16 mouse cellular contexts compared by ENCODE assay signal in genomic region chr10:61447581-61448353, GRCm38 (mm10). TPM values are rescaled to one million over a fixed set of nuclear protein-coding genes. Genes with fewer than 3 reads are reported as not detected.
A peak's percentile ranks its signal among the peaks of the same experiment; 100 is the strongest.
DNase-seq lines count a peak whose midpoint lies in the region; ATAC-seq and TF ChIP-seq lines count a peak whose summit lies in the region.
"Had no signal": no experiment of that assay in that cellular context is flagged by ENCODE, and none has a peak within 500 bp of the region (broad histone marks: within the 10 kb centered on the region; RNA-seq: fewer than 3 reads in every experiment).

No protein-coding gene starts in this region.

- H3K27ac ChIP-seq in forebrain, embryonic 13.5 days, result no peak overlapping the region
- no peak overlapping the region for H3K27ac ChIP-seq in forebrain, postnatal 0 days (ENCODE audit: low read depth, low read length)
- peak overlapping the region; percentile 16; the same call in 1 of the 2 replicates for H3K27ac ChIP-seq in hindbrain, embryonic 14.5 days
- H3K27ac ChIP-seq in hindbrain, embryonic 10.5 days, result no peak overlapping the region
- H3K27ac ChIP-seq in spleen, adult 2 months (ENCODE audit: insufficient read depth, low read length), result peak overlapping the region; percentile 15; the same call in 1 of the 2 replicates
- H3K27ac ChIP-seq: midbrain, embryonic 10.5 days; neural tube, embryonic 12.5 days had no signal

- H3K4me2 ChIP-seq in forebrain, embryonic 13.5 days, result no peak overlapping the region
- no peak overlapping the region for H3K4me2 ChIP-seq in forebrain, postnatal 0 days (ENCODE audit: low read depth)
- H3K4me2 ChIP-seq in hindbrain, embryonic 14.5 days (replicated peaks), result no peak overlapping the region
- H3K4me2 ChIP-seq: neural tube, embryonic 12.5 days had no signal

- no peaks in the 10 kb centered on the region for H3K27me3 ChIP-seq in forebrain, embryonic 13.5 days
- H3K27me3 ChIP-seq in forebrain, postnatal 0 days (ENCODE audit: insufficient read depth, low read length), result no peaks in the 10 kb centered on the region
- H3K27me3 ChIP-seq in hindbrain, embryonic 14.5 days (ENCODE audit: control insufficient read depth, insufficient read depth, low read length), result no peaks in the 10 kb centered on the region
- no peaks in the 10 kb centered on the region for H3K27me3 ChIP-seq in hindbrain, embryonic 10.5 days (ENCODE audit: insufficient read depth, poor library complexity, severe bottlenecking)
- no peaks in the 10 kb centered on the region for H3K27me3 ChIP-seq in spleen, adult 2 months (ENCODE audit: control insufficient read depth, insufficient read depth, low read length)
- H3K27me3 ChIP-seq: neural tube, embryonic 12.5 days had no signal

- ATAC-seq in forebrain, embryonic 13.5 days, result no peak
- ATAC-seq in forebrain, postnatal 0 days, result no peak
- no peak for ATAC-seq in hindbrain, embryonic 14.5 days (ENCODE audit: low FRiP score)
- ATAC-seq in granulocyte monocyte progenitor cell, adult 5-6 weeks (replicated peaks; ENCODE audit: poor library complexity, severe bottlenecking), result no peak

- peaks cover 21% of the 10 kb centered on the region for H3K36me3 ChIP-seq in forebrain, embryonic 13.5 days (ENCODE audit: poor library complexity, severe bottlenecking)
- peaks cover 6% of the 10 kb centered on the region; the same call in 1 of the 2 replicates for H3K36me3 ChIP-seq in forebrain, postnatal 0 days (ENCODE audit: insufficient read depth)
- H3K36me3 ChIP-seq in hindbrain, embryonic 14.5 days (replicated peaks; ENCODE audit: control insufficient read depth, insufficient read depth), result peaks cover 4% of the 10 kb centered on the region; the same call in 1 of the 2 replicates
- H3K36me3 ChIP-seq in hindbrain, embryonic 10.5 days, result peaks cover 52% of the 10 kb centered on the region
- H3K36me3 ChIP-seq in spleen, adult 2 months (ENCODE audit: control insufficient read depth, insufficient read depth, low read length), result no peaks in the 10 kb centered on the region

- H3K4me3 ChIP-seq in forebrain, embryonic 13.5 days, result no peak overlapping the region
- H3K4me3 ChIP-seq in forebrain, postnatal 0 days (ENCODE audit: low read depth, low read length), result no peak overlapping the region
- H3K4me3 ChIP-seq in hindbrain, embryonic 14.5 days (replicated peaks; ENCODE audit: low read length), result no peak overlapping the region
- H3K4me3 ChIP-seq in hindbrain, embryonic 10.5 days, result no peak overlapping the region
- no peak overlapping the region for H3K4me3 ChIP-seq in spleen, adult 2 months (ENCODE audit: extremely low read depth, insufficient read depth, insufficient read length)
- H3K4me3 ChIP-seq: midbrain, embryonic 10.5 days; neural tube, embryonic 12.5 days had no signal

- 83% methylated on average over 10 of the region's 10 CpGs for WGBS in forebrain, embryonic 13.5 days
- WGBS in forebrain, postnatal 0 days, result 75% methylated on average over 10 of the region's 10 CpGs
- 84% methylated on average over 10 of the region's 10 CpGs for WGBS in hindbrain, embryonic 14.5 days
- 83% methylated on average over 10 of the region's 10 CpGs for whole genome bisulfite sequencing in hindbrain, embryonic 10.5 days
- WGBS in spleen, adult 2 months, result 66% methylated on average over 10 of the region's 10 CpGs

- TF ChIP-seq CTCF in forebrain, postnatal 0 days (IDR thresholded peaks at IDR 0.05; ENCODE audit: low read depth), result no peak
- TF ChIP-seq CTCF in spleen, adult 2 months (IDR thresholded peaks at IDR 0.05; ENCODE audit: extremely low read depth, insufficient read depth, insufficient read length, insufficient replicate concordance), result no peak

- H3K9me3 ChIP-seq in forebrain, embryonic 13.5 days (replicated peaks), result no peaks in the 10 kb centered on the region
- no peaks in the 10 kb centered on the region for H3K9me3 ChIP-seq in forebrain, postnatal 0 days (ENCODE audit: low read length)
- no peaks in the 10 kb centered on the region for H3K9me3 ChIP-seq in hindbrain, embryonic 14.5 days (ENCODE audit: control insufficient read depth, low read length)
- H3K9me3 ChIP-seq in hindbrain, embryonic 10.5 days, result no peaks in the 10 kb centered on the region
- H3K9me3 ChIP-seq: midbrain, embryonic 10.5 days; neural tube, embryonic 12.5 days had no signal

- no peak for TF ChIP-seq POLR2A in spleen, adult 2 months (IDR thresholded peaks at IDR 0.05; ENCODE audit: low read depth, low read length)

- peaks cover 87% of the 10 kb centered on the region for H3K4me1 ChIP-seq in forebrain, embryonic 13.5 days
- H3K4me1 ChIP-seq in forebrain, postnatal 0 days (ENCODE audit: insufficient read depth), result peaks cover 31% of the 10 kb centered on the region
- H3K4me1 ChIP-seq in hindbrain, embryonic 14.5 days (replicated peaks; ENCODE audit: control insufficient read depth, insufficient read depth, low read length), result peaks cover 44% of the 10 kb centered on the region
- H3K4me1 ChIP-seq in hindbrain, embryonic 10.5 days (replicated peaks), result peaks cover 71% of the 10 kb centered on the region
- H3K4me1 ChIP-seq in spleen, adult 2 months (ENCODE audit: control insufficient read depth, insufficient read depth, insufficient read length), result peaks cover 17% of the 10 kb centered on the region; the same call in 1 of the 2 replicates

- DNase-seq in forebrain, postnatal 0 days, result no peak
- DNase-seq in hindbrain, embryonic 14.5 days (ENCODE audit: low spot score), result no peak
- DNase-seq in hindbrain, embryonic 10.5 days (ENCODE audit: low spot score), result no peak
- DNase-seq in spleen, adult 2 months (ENCODE audit: low read depth in 1 of 2, low spot score in 2 of 2), result peak in 1 of 2 experiments; percentile 16
- no peak for DNase-seq in spleen, postnatal 14 days (ENCODE audit: low spot score in 2 of 2)
- no peak for DNase-seq in T-cell, adult 2 months (ENCODE audit: low spot score)
- DNase-seq: cerebellum, adult 9-10 months; kidney, adult 8-10 months; lung, postnatal 10 days; retina, postnatal 1 day had no signal

- H3K9ac ChIP-seq in forebrain, embryonic 13.5 days, result peak overlapping the region; percentile 18; the same call in 1 of the 2 replicates
- no peak overlapping the region for H3K9ac ChIP-seq in forebrain, postnatal 0 days
- no peak overlapping the region for H3K9ac ChIP-seq in hindbrain, embryonic 14.5 days

RNA-seq across cellular contexts. Expression of gene Eif4ebp2, which starts 4.7 kb away (rescaled TPM):
- 96.4 and 102 TPM in 2 replicates for polyA plus RNA-seq in forebrain, embryonic 13.5 days (2015; fragmentation: Nextera tagmentation; extraction: Ambion mirVana)
- total RNA-seq in forebrain, postnatal 0 days (2014; rRNA removed), result 14.6 and 18.6 TPM in 2 replicates
- 42.3 and 49.1 TPM in 2 replicates for polyA plus RNA-seq in forebrain, postnatal 0 days (2015; fragmentation: Nextera tagmentation; extraction: Ambion mirVana)
- polyA plus RNA-seq in hindbrain, embryonic 14.5 days (2014; fragmentation: Nextera tagmentation; extraction: Ambion mirVana), result 37.4 and 38.8 TPM in 2 replicates
- 76.8 and 86.0 TPM in 2 replicates for polyA plus RNA-seq in hindbrain, embryonic 10.5 days (2016; fragmentation: Nextera tagmentation; extraction: Ambion mirVana)
- polyA plus RNA-seq in spleen, adult 2 months (2012; rRNA removed), result 93.7 and 133 TPM in 2 replicates
- 175 and 185 TPM in 2 replicates for total RNA-seq in granulocyte monocyte progenitor cell, adult 5-6 weeks (2014; fragmentation: Nextera tagmentation)
- 11.8 and 14.0 TPM in 2 replicates for total RNA-seq in granulocyte monocyte progenitor cell, adult 5-6 weeks (2017)

RNA-seq across cellular contexts. Expression of gene Lrrc20, which starts 27.8 kb away (rescaled TPM):
- polyA plus RNA-seq in forebrain, embryonic 13.5 days (2015; fragmentation: Nextera tagmentation; extraction: Ambion mirVana), result 16.4 and 17.5 TPM in 2 replicates
- total RNA-seq in forebrain, postnatal 0 days (2014; rRNA removed), result 16.8 and 19.5 TPM in 2 replicates
- polyA plus RNA-seq in forebrain, postnatal 0 days (2015; fragmentation: Nextera tagmentation; extraction: Ambion mirVana), result 15.9 and 16.0 TPM in 2 replicates
- 14.1 and 15.1 TPM in 2 replicates for polyA plus RNA-seq in hindbrain, embryonic 14.5 days (2014; fragmentation: Nextera tagmentation; extraction: Ambion mirVana)
- polyA plus RNA-seq in hindbrain, embryonic 10.5 days (2016; fragmentation: Nextera tagmentation; extraction: Ambion mirVana), result 9.8 and 13.5 TPM in 2 replicates
- 5.8 and 7.6 TPM in 2 replicates for polyA plus RNA-seq in spleen, adult 2 months (2012; rRNA removed)
- 6.6 and 11.5 TPM in 2 replicates for total RNA-seq in granulocyte monocyte progenitor cell, adult 5-6 weeks (2014; fragmentation: Nextera tagmentation)
- total RNA-seq in granulocyte monocyte progenitor cell, adult 5-6 weeks (2017), result 4.8 and 5.6 TPM in 2 replicates

RNA-seq across cellular contexts. Expression of gene Nodal, which starts 30.0 kb away (rescaled TPM):
- polyA plus RNA-seq in forebrain, embryonic 13.5 days (2015; fragmentation: Nextera tagmentation; extraction: Ambion mirVana), result 0.08 TPM in 1 of 2 replicates, not detected in the other
- 0.54 TPM in 1 of 2 replicates, not detected in the other for total RNA-seq in forebrain, postnatal 0 days (2014; rRNA removed)
- polyA plus RNA-seq in forebrain, postnatal 0 days (2015; fragmentation: Nextera tagmentation; extraction: Ambion mirVana), result 0.13 and 0.16 TPM in 2 replicates
- polyA plus RNA-seq in hindbrain, embryonic 14.5 days (2014; fragmentation: Nextera tagmentation; extraction: Ambion mirVana), result 0.13 and 0.29 TPM in 2 replicates
- polyA plus RNA-seq in hindbrain, embryonic 10.5 days (2016; fragmentation: Nextera tagmentation; extraction: Ambion mirVana), result 0.12 and 0.24 TPM in 2 replicates
- polyA plus RNA-seq in spleen, adult 2 months (2012; rRNA removed), result 0.14 and 0.19 TPM in 2 replicates
- not detected in 2 replicates for total RNA-seq in granulocyte monocyte progenitor cell, adult 5-6 weeks (2014; fragmentation: Nextera tagmentation)
- not detected in 2 replicates for total RNA-seq in granulocyte monocyte progenitor cell, adult 5-6 weeks (2017)
- total RNA-seq: MEL had no signal
- polyA plus RNA-seq: limb, embryonic 11.5 days; neural tube, embryonic 12.5 days had no signal

Comparison
In these comparisons a context has a peak if more than half of its experiments do, and no peak if none do; other contexts are left out.
1. H3K27ac ChIP-seq: peak in hindbrain, embryonic 14.5 days (single experiment) and spleen, adult 2 months (single experiment); none in forebrain, embryonic 13.5 days (single experiment), forebrain, postnatal 0 days (single experiment) and hindbrain, embryonic 10.5 days (single experiment).